Mouse (Mus musculus) CH12.LX (cell line): ENCODE data around the gene Gm5105. TPM values are rescaled to one million over a fixed set of nuclear protein-coding genes. Genes with fewer than 3 reads are reported as not detected.

Experiments used
- DNase-seq: peaks from one replicate; pipeline ENCODE4 v3.0.0-alpha.2; 2013; ENCODE audit errors: extremely low read depth
- H3K27ac ChIP-seq: 2 replicates; pipeline ENCODE4 v1.5.1; 2012; ENCODE audit warnings: low read depth, mild to moderate bottlenecking, control low read depth, moderate library complexity; ENCODE audit not compliant: insufficient read depth
- H3K27me3 ChIP-seq: replicated peaks from 2 replicates; pipeline ENCODE3; 2012; ENCODE audit warnings: inconsistent platforms
- H3K36me3 ChIP-seq, 2 experiments: replicated peaks in 1 of 2; 2 replicates each; pipeline versions ENCODE3 to v1.6.1; 2012; ENCODE audit warnings: inconsistent platforms in 1 of 2, low read length in 1 of 2, mild to moderate bottlenecking in 1 of 2, mixed read lengths in 1 of 2, moderate library complexity in 1 of 2; ENCODE audit not compliant: control insufficient read depth in 1 of 2, insufficient read depth in 1 of 2
- H3K4me1 ChIP-seq, 2 experiments: 2 replicates each; pipeline ENCODE4 v1.6.1; 2012; ENCODE audit warnings: inconsistent platforms in 1 of 2, moderate library complexity in 1 of 2; ENCODE audit not compliant: insufficient read depth in 2 of 2, control insufficient read depth in 1 of 2
- H3K4me2 ChIP-seq: 2 replicates; pipeline ENCODE4 v1.6.1; 2012; ENCODE audit warnings: low read depth, mild to moderate bottlenecking, control low read depth; ENCODE audit not compliant: poor library complexity, insufficient read depth, severe bottlenecking
- H3K4me3 ChIP-seq, 3 experiments: fragments of 150-350 bp in 1 of 3; sonication (generic) in 1 of 3; replicated peaks in 1 of 3; 2 replicates each; pipeline versions ENCODE3 to v1.5.1; 2011 to 2012; ENCODE audit warnings: low read depth in 2 of 3, low read length in 2 of 3, mild to moderate bottlenecking in 2 of 3, moderate library complexity in 2 of 3, control low read depth in 1 of 3, improper control_type of control experiment in 1 of 3, inconsistent platforms in 1 of 3, mixed read lengths in 1 of 3; ENCODE audit not compliant: poor library complexity in 1 of 3
- H3K79me2 ChIP-seq: replicated peaks from 2 replicates; pipeline ENCODE4 v1.6.1; 2012; ENCODE audit warnings: mild to moderate bottlenecking, moderate library complexity; ENCODE audit not compliant: control insufficient read depth, poor library complexity, insufficient read depth, severe bottlenecking; ENCODE audit errors: extremely low read depth
- H3K9ac ChIP-seq: 2 replicates; pipeline ENCODE4 v1.6.1; 2012; ENCODE audit warnings: low read depth, mild to moderate bottlenecking, control low read depth, moderate library complexity; ENCODE audit not compliant: insufficient read depth
- H3K9me3 ChIP-seq: replicated peaks from 2 replicates; pipeline ENCODE3; 2012; ENCODE audit warnings: low read length, inconsistent platforms, mixed read lengths
- BHLHE40 ChIP-seq: IDR thresholded peaks from 2 replicates; pipeline ENCODE4 v1.6.1; 2011; ENCODE audit warnings: mild to moderate bottlenecking, low read depth, low read length, improper control_type of control experiment
- CHD1 ChIP-seq: IDR thresholded peaks from 2 replicates; pipeline ENCODE4 v1.6.1; 2012; ENCODE audit warnings: low read depth, low read length, improper control_type of control experiment, inconsistent platforms
- CHD2 ChIP-seq: IDR thresholded peaks from 2 replicates; pipeline ENCODE4 v1.6.1; 2011; ENCODE audit warnings: low read length, improper control_type of control experiment
- CTCF ChIP-seq, 2 experiments: IDR thresholded peaks in 1 of 2; conservative IDR thresholded peaks in 1 of 2; 2 replicates each; pipeline ENCODE4 v1.5.1; 2011 to 2012; ENCODE audit warnings: low read depth in 2 of 2, low read length in 2 of 2, improper control_type of control experiment in 1 of 2, inconsistent platforms in 1 of 2, mild to moderate bottlenecking in 1 of 2, moderate library complexity in 1 of 2
- E2F4 ChIP-seq: IDR thresholded peaks from 2 replicates; pipeline ENCODE4 v1.6.1; 2011; ENCODE audit warnings: low read depth, low read length, improper control_type of control experiment; ENCODE audit not compliant: insufficient replicate concordance
- ELF1 ChIP-seq: IDR thresholded peaks from 2 replicates; pipeline ENCODE4 v1.6.1; 2014; ENCODE audit warnings: low read depth, mild to moderate bottlenecking, inconsistent platforms, low read length, improper control_type of control experiment
- EP300 ChIP-seq: IDR thresholded peaks from 2 replicates; pipeline ENCODE4 v1.6.1; 2011; ENCODE audit warnings: low read length, improper control_type of control experiment
- ETS1 ChIP-seq: conservative IDR thresholded peaks from 2 replicates; pipeline ENCODE4 v1.6.1; 2012; ENCODE audit warnings: low read depth, mild to moderate bottlenecking, inconsistent platforms, low read length, improper control_type of control experiment, moderate library complexity
- GABPA ChIP-seq: IDR thresholded peaks from 2 replicates; pipeline ENCODE4 v1.6.1; 2012; ENCODE audit warnings: low read depth, low read length, improper control_type of control experiment, inconsistent platforms; ENCODE audit not compliant: insufficient replicate concordance
- IRF4 ChIP-seq: IDR thresholded peaks from 2 replicates; pipeline ENCODE4 v1.6.1; 2014; ENCODE audit warnings: low read depth, mild to moderate bottlenecking, inconsistent platforms, low read length, improper control_type of control experiment
- JUN ChIP-seq: IDR thresholded peaks from 2 replicates; pipeline ENCODE4 v1.6.1; 2011; ENCODE audit warnings: low read depth, mild to moderate bottlenecking, low read length, improper control_type of control experiment, moderate library complexity; ENCODE audit not compliant: insufficient read depth
- JUND ChIP-seq: conservative IDR thresholded peaks from 2 replicates; pipeline ENCODE4 v1.6.1; 2011; ENCODE audit warnings: low read depth, low read length, improper control_type of control experiment
- KAT2A ChIP-seq: IDR thresholded peaks from 2 replicates; pipeline ENCODE4 v1.6.1; 2012; ENCODE audit warnings: low read length, improper control_type of control experiment, inconsistent platforms; ENCODE audit not compliant: insufficient replicate concordance
- MAFK ChIP-seq: IDR thresholded peaks from 2 replicates; pipeline ENCODE4 v1.6.1; 2011; ENCODE audit warnings: low read length, improper control_type of control experiment; ENCODE audit not compliant: insufficient replicate concordance
- MAX ChIP-seq: IDR thresholded peaks from 2 replicates; pipeline ENCODE4 v1.6.1; 2011; ENCODE audit warnings: low read length, improper control_type of control experiment
- MAZ ChIP-seq: IDR thresholded peaks from 2 replicates; pipeline ENCODE4 v1.6.1; 2012; ENCODE audit warnings: low read depth, mild to moderate bottlenecking, inconsistent platforms, low read length, improper control_type of control experiment, moderate library complexity
- MEF2A ChIP-seq: IDR thresholded peaks from 2 replicates; pipeline ENCODE4 v1.6.1; 2014; ENCODE audit warnings: low read depth, mild to moderate bottlenecking, inconsistent platforms, low read length, improper control_type of control experiment, borderline replicate concordance
- MXI1 ChIP-seq: IDR thresholded peaks from 2 replicates; pipeline ENCODE4 v1.6.1; 2011; ENCODE audit warnings: mild to moderate bottlenecking, low read depth, low read length, improper control_type of control experiment
- MYC ChIP-seq: IDR thresholded peaks from 2 replicates; pipeline ENCODE4 v1.6.1; 2011; ENCODE audit warnings: low read depth, mild to moderate bottlenecking, improper control_type of control experiment, low read length
- NELFE ChIP-seq: IDR thresholded peaks from 2 replicates; pipeline ENCODE4 v1.6.1; 2011; ENCODE audit warnings: low read depth, low read length, improper control_type of control experiment
- PAX5 ChIP-seq: IDR thresholded peaks from 2 replicates; pipeline ENCODE4 v1.6.1; 2012; ENCODE audit warnings: low read length, inconsistent platforms, mixed read lengths
- POLR2A ChIP-seq: IDR thresholded peaks from 2 replicates; pipeline ENCODE4 v1.6.1; 2011; ENCODE audit warnings: low read depth, mild to moderate bottlenecking, improper control_type of control experiment, low read length
- POLR2AphosphoS2 ChIP-seq: IDR thresholded peaks from 2 replicates; pipeline ENCODE4 v1.6.1; 2011; ENCODE audit warnings: low read depth, low read length, improper control_type of control experiment
- RAD21 ChIP-seq: IDR thresholded peaks from 2 replicates; pipeline ENCODE4 v1.6.1; 2011; ENCODE audit warnings: low read depth, mild to moderate bottlenecking, low read length, improper control_type of control experiment, moderate library complexity
- RCOR1 ChIP-seq: conservative IDR thresholded peaks from 2 replicates; pipeline ENCODE4 v1.6.1; 2012; ENCODE audit warnings: low read depth, mild to moderate bottlenecking, inconsistent platforms, low read length, improper control_type of control experiment
- SIN3A ChIP-seq: IDR thresholded peaks from 2 replicates; pipeline ENCODE4 v1.6.1; 2012; ENCODE audit warnings: low read length, improper control_type of control experiment, inconsistent platforms
- SMC3 ChIP-seq: IDR thresholded peaks from 2 replicates; pipeline ENCODE4 v1.6.1; 2011; ENCODE audit warnings: low read depth, low read length, improper control_type of control experiment
- TBP ChIP-seq: conservative IDR thresholded peaks from 2 replicates; pipeline ENCODE4 v1.6.1; 2011; ENCODE audit warnings: low read depth, low read length, improper control_type of control experiment
- TCF12 ChIP-seq: IDR thresholded peaks from 2 replicates; pipeline ENCODE4 v1.6.1; 2014; ENCODE audit warnings: low read depth, mild to moderate bottlenecking, inconsistent platforms, low read length, improper control_type of control experiment
- USF2 ChIP-seq: conservative IDR thresholded peaks from 2 replicates; pipeline ENCODE4 v1.6.1; 2011; ENCODE audit warnings: low read depth, low read length, improper control_type of control experiment
- ZC3H11A ChIP-seq: IDR thresholded peaks from 2 replicates; pipeline ENCODE4 v1.6.1; 2012; ENCODE audit warnings: low read depth, mild to moderate bottlenecking, inconsistent platforms, low read length, improper control_type of control experiment
- ZKSCAN1 ChIP-seq: IDR thresholded peaks from 2 replicates; pipeline ENCODE4 v1.6.1; 2012; ENCODE audit warnings: low read depth, inconsistent platforms, low read length, improper control_type of control experiment, borderline replicate concordance
- ZMIZ1 ChIP-seq: IDR thresholded peaks from 2 replicates; pipeline ENCODE4 v1.6.1; 2012; ENCODE audit warnings: low read depth, mild to moderate bottlenecking, inconsistent platforms, low read length, improper control_type of control experiment
- dilution Hi-C: fragments of 300-500 bp; cut with MboI; formaldehyde crosslinking; loops from 2 replicates; pipeline ENCODE4 v1.14.3; 2020; ENCODE audit warnings: low sequenced_read_pairs; ENCODE audit not compliant: extremely low pct_unique_long_range_greater_than_20kb, extremely low pct_ligation_motif_present
- in situ Hi-C: fragments of 300-500 bp; cut with MboI; formaldehyde crosslinking; loops from 3 replicates; pipeline ENCODE4 v1.14.3; 2019; ENCODE audit warnings: low sequenced_read_pairs, low pct_ligation_motif_present, low pct_unique_long_range_greater_than_20kb, mixed read lengths
- polyA plus RNA-seq: library from polyadenylated mRNA; unstranded; fragments of >175 nt; gene quantifications from 2 replicates; pipeline ENCODE4 v1.2.1, GENCODE M21; 2012; ENCODE audit warnings: low read depth; ENCODE audit not compliant: insufficient read length
- total RNA-seq, 2 experiments: library from RNA; depleted of rRNA; stranded (reverse); fragments of 300-350 nt in 1 of 2; fragments of >200 nt in 1 of 2; gene quantifications; 2 replicates each; pipeline ENCODE4 v1.2.3; 2012 to 2014

The Gm5105 gene
- total and polyA plus RNA-seq, 3 experiments, result 0.13 TPM; not detected in 2

- Histone ChIP-seq H3K4me1 (peaks cover 10 to 13% of the 10 kb centered on the region in 2 experiments), H3K9ac (no peak overlapping the region), H3K36me3 (no peaks in the 10 kb centered on the region), H3K27ac (no peak overlapping the region), H3K27me3 (no peaks in the 10 kb centered on the region), H3K79me2 (no peaks in the 10 kb centered on the region), H3K4me3 (no peak overlapping the region), H3K9me3 (peaks cover 19% of the 10 kb centered on the region), H3K4me2 (no peak overlapping the region)
- in situ Hi-C loops (no loop called here), dilution Hi-C loops (no loop called here)
- TF ChIP-seq RCOR1 (no peak), MAFK (no peak), ETS1 (no peak), POLR2A (no peak), EP300 (no peak), GABPA (no peak), MXI1 (no peak), BHLHE40 (no peak), KAT2A (no peak)
- DNase-seq, result no peak
Measured at GRCm38 (mm10) chr3:138022003-138022402, 45.2 kb downstream of the Gm5105 start.

- in situ Hi-C loops, result no loop called here
- TF ChIP-seq SMC3 (peak; percentile 47), CTCF (conservative IDR thresholded peaks at IDR 0.05 in 1 of 2, IDR thresholded peaks at IDR 0.05 in 1 of 2; ENCODE audit: low read depth in 2 of 2, low read length in 2 of 2) (no peak), POLR2AphosphoS2 (no peak), ETS1 (peak; percentile 98), RAD21 (peak; percentile 24), RCOR1 (no peak; the same call in 1 of the 2 replicates), SIN3A (peak; percentile 89), ZMIZ1 (peak; percentile 57; the same call in 1 of the 2 replicates), TCF12 (peak; percentile 89), JUND (peak; percentile 87), MAFK (peak; percentile 82), BHLHE40 (peak; percentile 98), CHD2 (peak; percentile 77), TBP (peak; percentile 44; the same call in 1 of the 2 replicates), MXI1 (peak; percentile 73; the same call in 1 of the 2 replicates), USF2 (no peak), MYC (peak; percentile 88), MEF2A (peak; percentile 99), PAX5 (no peak), ZKSCAN1 (no peak), IRF4 (peak; percentile 95), POLR2A (no peak), E2F4 (no peak), NELFE (no peak), CHD1 (peak; percentile 86), MAX (no peak), ZC3H11A (0 out of 2 replicates have a peak, but pooled peaks have one; percentile 5), MAZ (peak; percentile 95), JUN (peak; percentile 77), EP300 (peak; percentile 95), ELF1 (0 out of 2 replicates have a peak, but pooled peaks have one; percentile 34)
Measured at GRCm38 (mm10) chr3:138016810-138017209, 50.4 kb downstream of the Gm5105 start.

More at GRCm38 (mm10) chr3:138016810-138017209, 50.4 kb downstream of the Gm5105 start:
- DNase-seq, result peak; percentile 97
- Histone ChIP-seq H3K79me2 (no peaks in the 10 kb centered on the region), H3K4me3 (no peak overlapping the region), H3K9me3 (peaks cover 32% of the 10 kb centered on the region), H3K9ac (peak overlapping the region; percentile 1), H3K36me3 (no peaks in the 10 kb centered on the region), H3K27me3 (peaks cover 2% of the 10 kb centered on the region), H3K4me2 (peak overlapping the region; percentile 25), H3K27ac (no peak overlapping the region), H3K4me1 (peaks cover 10 to 29% of the 10 kb centered on the region in 2 experiments)
- dilution Hi-C loops, result no loop called here
